Mouse (Mus musculus): ENCODE measurements at regions not wholly inside any gene's neighbourhood (a gene's known extent, or its start where the extent isn't known, plus 50 kb on each side); places are given as distances from the start of the nearest gene placed in this dataset.

GRCm38 (mm10) chr8:44656031-44656430 is 279.2 kb upstream of the Fat1 start:
- DNase-seq (ENCODE audit: low read depth, low spot score) = no peak

- no peak for DNase-seq (ENCODE audit: low read depth, low spot score)
These were observed 278.8 kb upstream of the Fat1 start for GRCm38 (mm10) chr8:44656470-44656869.

GRCm38 (mm10) chr8:44661696-44662095 is 273.6 kb upstream of the Fat1 start:
- no peak for DNase-seq (ENCODE audit: low read depth, low spot score)

- no peak for DNase-seq (ENCODE audit: low read depth, low spot score)
These were observed 248.1 kb upstream of the Fat1 start for GRCm38 (mm10) chr8:44687126-44687525.

DNA sequence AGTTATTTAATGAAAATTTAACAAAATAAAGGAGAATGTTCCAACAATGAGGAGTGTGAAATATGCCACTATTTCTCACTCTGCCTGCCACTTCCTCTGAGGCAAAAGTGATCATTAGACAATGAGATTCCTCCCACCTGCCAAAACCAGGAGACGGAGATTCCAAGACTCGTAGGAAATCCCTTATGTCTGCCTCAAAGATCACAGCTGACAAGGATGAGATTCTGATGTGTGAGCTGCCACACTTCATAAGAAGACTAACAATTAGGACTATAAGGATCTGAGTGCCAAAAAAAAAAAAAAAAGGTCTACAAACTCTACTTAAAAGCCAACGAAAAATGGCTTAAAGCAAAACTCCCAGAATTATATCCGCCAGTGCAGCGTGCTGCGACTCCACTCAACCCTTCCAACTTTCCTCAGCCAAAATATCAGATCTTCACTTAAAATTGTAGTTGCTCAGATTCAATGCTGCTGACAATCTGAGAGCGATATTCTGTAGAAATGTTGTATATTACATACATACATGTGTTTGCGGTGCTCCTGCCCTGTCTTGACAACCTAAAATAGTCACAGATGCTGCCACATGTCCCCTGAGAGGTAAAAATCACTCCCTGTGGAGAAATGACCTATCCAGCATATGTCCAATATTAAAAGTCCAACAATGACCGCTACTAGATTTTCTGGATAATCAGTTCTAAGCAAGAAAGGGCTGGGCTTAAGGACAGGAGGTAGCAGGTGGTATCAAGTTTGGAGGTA is 245.2 kb upstream of the Fat1 start:
- no peak for DNase-seq (ENCODE audit: low read depth, low spot score)

DNA sequence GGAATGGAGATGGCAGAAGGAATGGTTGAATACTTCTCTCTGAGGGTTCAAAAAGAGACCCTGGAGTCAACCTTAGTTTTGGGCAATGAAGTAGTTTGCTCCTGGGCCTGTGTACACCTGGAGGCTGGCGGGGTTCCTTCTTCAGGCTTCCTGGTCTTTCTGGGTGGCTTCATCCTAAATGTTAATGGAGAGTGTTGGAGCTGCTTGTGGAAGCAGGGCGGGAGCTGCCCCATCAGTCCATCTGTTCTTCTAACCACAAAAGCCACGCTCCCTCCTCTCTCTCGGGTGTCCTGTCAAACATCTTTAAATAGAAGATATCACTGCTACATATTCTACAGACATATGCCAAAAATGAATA is 244.7 kb upstream of the Fat1 start:
- DNase-seq (ENCODE audit: low read depth, low spot score) = no peak

DNA sequence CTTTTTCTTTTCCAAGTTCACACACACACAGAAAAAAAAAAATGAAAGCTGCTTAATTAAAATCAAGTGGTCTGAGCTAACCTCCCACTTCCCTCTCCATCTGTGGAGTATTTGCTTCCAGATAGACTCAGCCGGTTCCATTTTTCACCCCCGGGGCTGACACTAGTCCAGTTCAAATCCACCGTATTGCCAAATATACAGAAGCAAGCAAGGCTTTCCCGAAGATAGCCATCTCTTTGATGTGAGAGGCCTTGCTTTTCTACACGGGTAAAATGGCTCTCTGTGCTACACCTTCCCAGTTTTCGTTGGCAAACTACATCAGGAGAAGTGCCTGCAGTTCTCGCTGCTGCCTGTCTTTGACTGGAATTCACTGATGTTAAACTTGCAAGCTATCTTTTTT is 244.1 kb upstream of the Fat1 start:
- no peak for DNase-seq (ENCODE audit: low read depth, low spot score)

DNA sequence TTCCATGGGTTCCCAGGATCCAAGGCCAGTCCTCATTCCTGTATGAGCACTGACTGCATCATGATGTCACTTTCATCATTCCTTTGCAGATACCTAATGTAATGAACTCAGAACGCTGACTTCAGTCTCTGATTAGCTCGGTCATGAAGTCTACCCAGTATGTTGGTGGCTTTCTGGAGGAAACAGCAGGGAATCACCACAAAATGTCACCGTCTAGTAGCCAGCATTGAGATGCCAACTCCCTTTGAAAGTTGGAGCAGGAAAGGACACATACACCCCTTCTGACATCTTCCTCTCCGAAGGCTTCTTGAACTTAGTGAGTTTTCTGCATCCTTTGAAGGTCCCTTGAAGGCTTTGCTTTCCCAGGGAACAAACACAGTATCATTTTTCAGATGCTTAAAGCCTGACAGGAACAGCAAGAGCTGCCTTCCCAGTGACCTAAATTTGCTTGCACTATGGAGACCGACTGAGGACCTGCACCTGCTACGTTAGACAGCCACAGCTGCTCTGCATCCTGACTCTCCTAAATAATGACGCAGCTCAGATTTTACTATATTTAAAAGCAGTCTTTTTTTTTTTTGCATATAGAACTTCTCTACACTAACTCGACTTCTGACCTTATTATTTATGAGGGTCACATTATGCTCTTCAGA is 243.1 kb upstream of the Fat1 start:
- DNase-seq (ENCODE audit: low read depth, low spot score) = no peak

DNA sequence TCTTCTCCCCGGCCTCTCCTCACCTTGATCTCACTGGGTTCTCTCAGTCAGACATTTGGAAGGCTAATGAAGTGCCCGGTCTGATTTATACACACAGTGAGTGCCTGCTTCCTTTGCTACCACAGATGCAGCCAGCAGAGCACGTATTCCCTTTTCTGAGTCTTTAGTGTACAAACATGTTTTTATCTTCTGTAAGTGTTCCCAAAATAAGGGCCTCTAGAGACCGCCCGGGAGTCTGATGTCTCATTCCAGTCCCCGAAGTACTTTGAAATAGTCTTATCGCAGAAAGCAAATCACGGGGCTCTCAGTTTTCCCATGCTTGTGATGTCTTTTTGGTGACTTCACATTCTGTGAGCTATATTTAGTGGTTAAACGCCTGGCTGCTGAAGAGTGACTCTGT is 240.4 kb upstream of the Fat1 start:
- DNase-seq (ENCODE audit: low read depth, low spot score) = no peak

DNA sequence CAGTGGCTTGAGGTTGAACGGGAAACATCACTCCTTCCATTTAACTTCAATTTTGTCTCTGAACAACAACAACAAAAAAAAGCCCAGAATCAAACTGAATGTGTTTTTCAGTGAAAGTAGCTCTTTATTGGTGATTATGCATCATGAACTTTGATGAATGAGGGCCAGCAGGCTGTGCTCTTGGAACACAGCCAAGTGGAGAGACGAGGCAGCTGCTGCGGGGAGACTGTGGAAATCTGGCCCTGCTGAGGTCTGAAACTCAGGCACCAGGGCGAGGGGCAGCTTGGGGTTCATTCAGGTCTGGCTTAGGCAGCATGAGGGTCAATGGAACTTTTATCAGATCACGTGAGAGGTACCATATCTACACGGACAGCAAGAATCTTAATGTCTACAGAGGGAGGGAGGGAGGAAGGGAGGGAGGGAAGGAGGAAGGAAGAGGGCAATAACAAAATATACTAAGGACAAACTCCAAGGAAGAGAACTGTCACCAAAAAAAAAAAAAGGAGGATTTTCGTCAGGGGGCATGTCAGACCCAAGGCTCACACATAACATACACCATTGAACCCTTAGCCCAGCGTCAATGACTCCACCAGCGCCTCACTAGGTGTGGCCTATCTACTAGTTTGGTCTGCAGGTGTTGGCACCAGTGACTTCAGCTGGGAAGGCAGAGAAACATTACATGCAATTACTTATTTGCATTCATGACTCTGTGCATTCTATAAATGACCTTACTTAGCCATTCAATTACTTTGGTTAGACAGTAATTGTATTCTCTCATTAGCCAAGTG is 239.0 kb upstream of the Fat1 start:
- DNase-seq (ENCODE audit: low read depth, low spot score) = peak; percentile 31

DNA sequence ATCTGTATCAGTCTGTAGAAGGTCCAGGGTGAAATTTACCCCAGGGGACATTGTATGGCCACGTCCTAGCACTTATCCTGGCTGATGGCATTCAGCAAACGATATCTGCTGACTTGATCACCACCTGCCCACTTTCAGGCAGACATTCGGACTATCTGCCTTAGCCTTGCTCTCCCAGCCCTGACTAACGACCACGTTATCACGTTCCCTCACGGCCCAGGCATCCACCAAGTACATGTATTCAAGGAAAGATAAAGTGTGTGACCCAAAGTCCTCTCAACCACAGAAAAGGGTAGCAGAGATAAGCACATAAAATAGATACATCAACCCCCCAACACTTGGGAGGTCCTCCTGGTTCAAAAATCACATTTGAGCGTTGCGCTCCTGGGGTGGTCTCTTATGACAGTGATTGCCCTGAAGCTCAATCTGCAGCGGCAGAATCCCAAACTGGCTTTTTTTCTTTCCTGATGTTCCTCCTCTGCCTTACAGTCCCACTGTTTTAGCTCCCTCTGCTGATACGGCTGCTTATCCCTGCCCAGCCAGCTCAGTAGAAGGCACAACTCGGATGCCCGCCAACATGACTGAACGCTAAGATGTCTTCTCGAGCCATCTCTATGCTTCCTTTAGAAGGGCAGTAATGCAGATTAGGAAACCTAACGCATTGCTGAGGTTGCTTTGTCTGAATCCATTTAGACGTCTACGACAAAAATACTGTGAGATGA is 235.7 kb upstream of the Fat1 start:
- no peak for DNase-seq (ENCODE audit: low read depth, low spot score)

DNA sequence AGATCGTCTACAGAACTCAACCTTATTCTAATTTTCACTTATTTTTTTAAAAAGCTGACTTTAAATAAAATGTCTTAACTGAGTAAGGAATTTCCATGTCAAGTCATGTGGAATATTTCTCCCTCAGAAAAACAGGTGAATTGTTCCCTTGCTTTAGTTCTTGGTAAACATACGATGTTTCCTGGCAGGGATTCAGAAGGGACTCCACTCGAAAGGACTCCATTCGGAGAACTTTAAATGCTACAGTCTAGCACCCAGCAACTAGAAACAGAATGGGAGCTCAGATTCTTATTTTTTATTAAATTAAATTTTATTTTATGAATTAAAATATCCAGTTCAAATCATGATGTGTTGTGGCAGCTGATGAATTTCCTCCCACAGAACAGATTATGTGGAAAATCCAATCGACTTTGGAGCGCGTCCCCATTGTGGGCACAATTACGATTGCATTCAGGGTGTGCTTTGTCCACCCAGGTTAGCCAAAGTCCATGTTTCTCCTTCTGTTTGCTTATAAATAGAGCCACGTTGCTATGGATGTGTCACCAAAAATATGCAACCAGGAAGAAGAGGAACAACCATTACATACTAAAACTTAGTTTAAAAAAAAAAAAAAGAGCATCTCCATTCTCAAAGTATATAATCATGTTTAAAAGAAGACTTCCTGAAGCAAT is 230.5 kb upstream of the Fat1 start:
- DNase-seq (ENCODE audit: low read depth, low spot score) = no peak

DNA sequence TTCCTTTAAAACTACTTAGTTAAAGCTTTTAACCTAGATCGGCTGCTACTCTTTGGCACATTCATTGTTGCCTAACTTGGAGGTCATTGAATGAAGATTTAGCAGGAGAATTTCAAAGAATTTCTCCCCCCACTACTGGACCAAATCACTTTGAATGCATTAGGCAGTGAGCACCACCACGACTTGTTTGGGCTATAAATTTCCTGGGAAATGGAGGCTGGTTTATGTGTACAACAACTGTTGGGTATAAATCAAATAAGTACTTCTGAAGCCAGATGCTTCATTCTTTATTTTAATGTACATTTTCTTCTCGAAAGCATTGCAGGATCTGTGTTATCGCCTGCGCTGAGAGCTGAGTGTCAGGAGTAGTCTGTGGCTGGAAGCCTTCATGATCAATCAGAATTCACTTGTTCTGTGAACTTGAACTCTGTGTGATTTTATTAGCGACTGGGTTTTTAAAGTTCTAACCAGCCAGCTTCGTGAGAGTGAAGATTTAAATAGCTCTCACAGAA is 226.5 kb upstream of the Fat1 start:
- no peak for DNase-seq (ENCODE audit: low read depth, low spot score)

DNA sequence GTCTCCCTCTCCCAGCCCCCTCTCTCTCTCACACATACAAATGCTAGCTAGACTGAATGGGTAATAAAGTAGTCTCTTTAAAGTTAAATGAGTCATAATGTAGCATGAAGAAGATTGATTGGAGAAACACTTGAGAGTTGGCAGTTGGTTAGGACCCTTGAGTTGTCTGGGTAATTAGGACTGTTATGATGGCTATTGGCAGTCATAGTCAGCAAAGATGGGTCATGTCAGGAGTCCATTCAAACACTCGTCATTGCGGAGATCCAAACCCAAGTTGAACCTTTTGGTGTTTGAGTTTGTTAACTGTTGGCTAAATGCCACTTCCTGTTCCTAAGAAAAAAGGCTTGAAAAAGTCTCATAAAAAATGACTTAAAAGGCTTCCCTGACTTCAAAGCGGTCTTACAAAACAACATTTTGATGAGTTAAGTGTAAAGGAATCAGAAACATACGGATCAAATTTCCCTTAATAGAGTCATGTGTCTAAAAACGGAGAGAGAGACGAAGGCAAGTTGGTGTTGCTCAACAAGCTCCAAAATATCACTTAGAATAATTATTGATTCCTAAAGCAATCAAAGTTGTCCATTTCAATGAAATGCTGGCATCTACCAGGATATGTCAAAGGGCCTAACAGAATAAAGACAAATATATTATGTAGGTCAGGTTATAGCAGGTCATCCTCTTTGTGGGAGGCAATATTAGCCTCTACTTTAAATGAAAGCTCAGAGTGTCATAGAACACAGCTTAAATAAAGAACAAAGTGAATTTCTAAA is 225.9 kb upstream of the Fat1 start:
- DNase-seq (ENCODE audit: low read depth, low spot score) = no peak

DNA sequence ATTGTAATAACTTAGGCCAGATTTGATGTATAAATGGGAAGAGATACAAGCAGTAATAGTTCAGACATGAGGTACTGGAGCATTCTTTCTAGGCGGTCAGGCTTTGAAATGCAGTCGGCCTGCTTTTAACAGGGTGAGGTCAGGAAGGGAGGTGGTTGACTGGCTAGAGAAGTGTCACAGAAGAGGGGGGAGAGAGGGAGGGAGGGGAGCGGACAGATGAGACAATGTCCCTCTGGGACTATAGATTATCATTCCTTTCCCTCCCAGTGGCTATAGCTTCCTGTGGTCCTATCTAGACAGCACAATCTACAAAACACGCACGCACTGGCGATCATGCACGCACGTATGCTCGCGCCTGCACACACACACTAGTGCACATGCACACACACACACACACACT is 200.7 kb upstream of the Fat1 start:
- DNase-seq (ENCODE audit: low read depth, low spot score) = no peak

GRCm38 (mm10) chr8:44735801-44736200 is 199.4 kb upstream of the Fat1 start:
- DNase-seq (ENCODE audit: low read depth, low spot score) = no peak

GRCm38 (mm10) chr8:44743353-44743752 is 191.9 kb upstream of the Fat1 start:
- DNase-seq (ENCODE audit: low read depth, low spot score) = no peak

- no peak for DNase-seq (ENCODE audit: low read depth, low spot score)
These were observed 190.1 kb upstream of the Fat1 start for GRCm38 (mm10) chr8:44744991-44745658.

GRCm38 (mm10) chr8:44758727-44759126 is 176.5 kb upstream of the Fat1 start:
- DNase-seq (ENCODE audit: low read depth, low spot score) = no peak

- no peak for DNase-seq (ENCODE audit: low read depth, low spot score)
These were observed 172.5 kb upstream of the Fat1 start for GRCm38 (mm10) chr8:44762731-44763130.
